Mouse (Mus musculus) adrenal gland, adult 8-10 months (tissue): ENCODE results near the gene Stk10. TPM values are rescaled to one million over a fixed set of nuclear protein-coding genes. Genes with fewer than 3 reads are reported as not detected.

Source experiments
- DNase-seq: peaks from one replicate; pipeline ENCODE4 v3.0.0; 2022
- total RNA-seq, 4 experiments: library from RNA; stranded (reverse); gene quantifications; 2 replicates each; pipeline ENCODE4 v1.2.4; 2022

Stk10 gene
- total RNA-seq, 4 experiments from 2014 or later, result 9.5 to 23.3 (median 14.9) TPM

DNA sequence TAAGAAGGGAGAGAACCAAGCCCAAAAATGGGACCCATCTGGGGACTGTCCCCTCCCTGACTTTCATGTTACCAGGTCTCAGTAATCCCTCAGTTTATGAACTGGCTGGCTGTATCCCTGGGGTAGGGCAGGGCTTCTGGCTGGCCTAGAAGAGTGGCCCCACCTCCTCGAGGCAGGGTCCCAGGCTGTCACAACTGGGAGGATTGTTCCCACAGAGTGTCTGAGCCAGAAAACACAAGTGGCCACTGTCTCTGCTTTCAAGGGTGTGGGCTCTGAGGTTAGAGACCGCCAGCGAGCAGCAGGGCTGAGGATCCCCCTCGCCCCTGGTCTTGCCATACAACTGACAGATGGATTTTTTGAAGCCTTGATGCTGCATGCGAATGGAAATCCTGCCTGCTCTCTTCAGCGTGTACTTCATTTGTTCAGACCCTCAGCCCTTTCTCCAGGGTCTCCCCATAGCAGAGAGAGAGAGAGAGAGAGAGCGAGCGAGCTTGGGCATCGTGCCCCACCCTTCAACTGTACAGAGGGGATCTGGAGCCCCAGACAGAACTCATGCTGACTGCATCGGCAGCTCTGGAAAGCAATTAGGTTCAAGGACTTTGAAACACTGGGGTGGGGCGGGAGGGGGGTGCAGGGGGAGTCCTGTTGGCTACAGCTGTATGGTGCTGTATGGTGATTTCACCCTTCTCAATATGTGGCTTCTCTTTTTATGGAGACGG is 18.6 kb downstream of the Stk10 start:
- DNase-seq, result no peak

DNA sequence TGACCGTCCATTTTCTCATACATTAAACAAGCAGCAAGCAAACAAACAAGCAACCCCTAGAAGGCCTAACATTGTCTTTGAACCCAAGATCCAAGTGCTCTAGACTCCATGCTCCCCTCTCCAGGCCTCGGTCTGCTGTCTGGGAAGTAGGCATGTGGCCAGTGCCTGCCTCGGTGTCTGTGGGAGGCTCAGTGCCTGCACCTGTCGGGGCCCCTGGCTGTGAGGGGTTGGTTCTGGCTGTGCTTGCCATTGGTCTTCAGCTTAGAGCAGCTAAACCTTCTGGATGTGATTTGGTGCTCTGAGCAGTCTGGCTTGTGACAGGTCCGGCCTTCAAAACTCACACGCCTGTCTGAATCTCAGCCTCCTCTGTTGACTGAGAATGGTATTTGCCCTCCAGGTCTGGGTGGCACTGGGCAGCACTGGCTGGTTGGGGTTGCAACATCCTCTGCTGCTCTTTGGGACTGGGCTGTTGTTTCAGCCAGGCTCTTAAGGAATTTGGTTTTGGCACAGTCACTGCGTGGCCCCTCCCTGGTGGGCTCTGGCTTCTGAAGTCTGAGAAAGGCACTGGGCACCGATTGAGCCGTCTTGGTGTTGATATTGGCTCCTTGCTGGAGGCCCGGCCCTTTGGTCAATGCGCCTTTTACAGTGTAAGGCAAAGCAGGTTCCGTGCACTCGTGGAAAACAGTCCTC is 19.4 kb downstream of the Stk10 start:
- DNase-seq, result no peak

DNA sequence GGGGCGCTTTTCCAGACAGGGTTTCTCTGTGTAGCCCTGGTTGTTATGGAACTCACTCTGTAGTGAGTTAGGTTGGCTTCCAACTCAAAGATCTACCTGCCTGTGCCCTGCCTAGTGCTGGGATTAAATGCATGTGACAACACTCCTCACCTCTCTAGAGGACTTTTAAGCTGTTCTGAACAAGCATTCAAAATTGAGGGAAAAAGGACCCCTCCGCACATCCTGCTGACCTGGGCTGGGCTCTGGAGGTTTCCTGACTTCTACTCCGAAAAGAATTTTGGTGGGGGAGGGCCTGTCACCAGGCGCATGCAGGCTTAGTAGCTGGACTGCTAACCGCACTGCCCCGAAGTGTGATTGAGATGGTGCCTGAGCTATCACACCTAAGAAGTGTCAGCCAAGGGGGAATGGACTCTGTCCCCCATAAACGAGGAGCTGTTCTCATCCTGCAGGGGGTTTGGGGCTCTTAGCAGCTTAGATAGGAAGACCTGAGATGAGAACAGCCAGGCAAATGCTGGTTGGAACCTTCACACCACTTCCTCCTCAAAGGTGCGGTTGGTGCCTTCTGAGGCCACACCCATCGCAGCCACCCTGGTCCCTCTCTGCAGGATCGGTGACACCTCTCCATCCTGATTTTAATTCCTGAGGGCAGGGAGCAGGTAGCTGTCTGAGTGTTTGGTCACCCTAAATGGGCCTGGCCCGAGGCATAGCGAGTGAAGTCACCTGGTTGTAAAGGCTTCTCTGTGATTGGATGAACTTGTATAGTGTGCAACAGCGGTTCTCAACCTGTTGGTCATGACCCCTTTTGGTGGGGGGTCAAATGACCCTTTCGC is 20.4 kb downstream of the Stk10 start:
- DNase-seq, result no peak

DNA sequence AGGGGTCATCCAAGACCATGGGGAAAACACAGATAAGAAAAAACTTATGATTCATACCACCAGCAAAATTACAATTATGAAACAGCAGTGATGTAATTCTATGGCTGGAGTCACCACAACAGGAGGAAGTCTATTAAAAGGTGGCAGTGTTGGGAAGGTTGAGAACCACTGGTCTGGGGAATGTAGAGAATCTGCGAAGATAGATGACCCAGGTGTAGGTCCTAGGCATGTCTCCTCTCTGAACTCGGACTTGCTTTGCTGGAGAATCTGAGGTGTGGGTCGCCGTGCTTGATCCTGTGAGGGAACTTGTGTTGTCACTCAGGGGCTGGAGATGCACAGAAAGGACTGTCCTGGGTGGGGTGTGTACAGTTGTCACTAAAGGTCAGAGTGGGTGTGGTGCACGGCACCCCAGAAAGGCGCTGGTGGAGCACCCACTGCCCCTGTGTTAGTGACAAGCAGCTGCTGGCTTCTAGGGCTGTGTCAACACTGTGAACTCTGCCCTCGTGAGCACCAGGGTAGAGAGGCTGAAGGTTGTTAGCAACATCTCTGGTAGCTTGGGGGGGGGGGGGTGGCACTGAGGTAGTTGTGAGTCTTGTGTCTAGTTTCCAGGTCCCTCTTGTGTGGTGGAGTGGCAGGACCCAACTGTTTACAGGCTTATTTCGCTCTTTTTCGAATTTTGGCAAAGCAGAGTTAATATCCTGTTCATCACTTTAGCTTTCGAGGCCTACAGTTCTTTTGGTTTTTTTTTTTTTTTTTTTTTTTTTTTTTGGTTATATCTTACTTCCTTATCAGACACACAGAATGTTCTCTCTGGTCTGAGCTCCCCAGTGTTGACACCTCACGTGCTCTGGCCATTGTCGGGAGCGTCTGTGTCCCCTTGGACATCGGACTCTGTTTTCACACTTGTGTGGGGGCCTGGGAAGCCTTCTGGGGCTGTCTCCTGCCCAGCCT is 21.3 kb downstream of the Stk10 start:
- DNase-seq, result no peak

DNA sequence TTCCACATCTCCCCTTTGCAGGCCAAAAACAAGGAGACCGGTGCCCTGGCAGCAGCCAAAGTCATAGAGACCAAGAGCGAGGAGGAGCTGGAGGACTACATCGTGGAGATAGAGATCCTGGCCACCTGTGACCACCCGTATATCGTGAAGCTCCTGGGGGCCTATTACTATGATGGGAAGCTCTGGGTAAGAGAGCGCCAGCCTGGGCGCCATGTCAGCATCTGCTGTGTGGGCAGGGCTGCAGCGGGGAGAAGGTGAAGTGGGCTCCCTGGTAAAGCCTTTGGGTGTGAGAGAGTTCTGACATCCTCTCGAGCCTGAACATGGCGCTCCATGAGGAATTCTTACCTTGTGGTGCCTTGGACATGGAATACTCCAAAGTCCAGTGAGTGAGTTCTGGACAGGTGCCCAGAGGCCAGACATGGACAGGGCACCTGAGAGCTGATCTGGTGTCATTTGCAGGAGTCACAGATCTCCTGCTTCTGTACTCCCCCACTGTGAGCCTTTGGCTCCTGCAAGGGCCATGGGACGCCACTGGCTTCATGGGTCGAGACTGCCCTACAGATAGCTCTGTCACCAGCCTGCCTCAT is 22.1 kb downstream of the Stk10 start:
- DNase-seq, result no peak

DNA sequence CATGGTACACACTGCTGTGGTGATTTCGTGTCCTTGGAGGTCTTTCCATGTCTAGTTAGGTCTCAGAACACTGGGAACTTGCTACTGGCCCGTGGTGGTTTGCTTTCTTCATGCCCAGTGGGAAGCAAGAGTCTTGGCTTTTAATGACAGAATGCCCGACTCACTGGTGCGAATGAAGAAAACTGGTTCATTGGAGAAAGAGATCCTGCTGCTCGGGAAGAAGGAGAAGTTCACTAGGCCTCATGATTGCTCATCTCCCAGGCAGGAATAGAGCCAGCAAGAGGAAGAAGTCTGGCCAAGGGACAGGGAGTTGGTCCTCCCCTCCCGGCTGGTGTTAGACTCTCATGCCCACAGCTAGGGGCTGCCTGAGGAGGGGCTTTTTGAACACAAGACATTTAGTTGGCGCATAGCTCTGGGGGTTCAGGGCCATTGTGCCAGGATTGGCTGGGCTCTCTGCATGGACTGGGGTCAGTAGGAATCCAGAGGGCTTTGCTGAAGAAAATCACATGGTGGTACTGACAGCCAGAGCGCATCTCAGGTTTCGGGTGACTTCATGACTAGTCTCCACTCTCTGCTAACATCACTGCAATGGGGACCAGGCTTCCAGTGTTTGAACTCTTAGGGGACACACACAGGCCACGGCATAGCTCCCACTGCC is 23.4 kb downstream of the Stk10 start:
- no peak for DNase-seq

DNA sequence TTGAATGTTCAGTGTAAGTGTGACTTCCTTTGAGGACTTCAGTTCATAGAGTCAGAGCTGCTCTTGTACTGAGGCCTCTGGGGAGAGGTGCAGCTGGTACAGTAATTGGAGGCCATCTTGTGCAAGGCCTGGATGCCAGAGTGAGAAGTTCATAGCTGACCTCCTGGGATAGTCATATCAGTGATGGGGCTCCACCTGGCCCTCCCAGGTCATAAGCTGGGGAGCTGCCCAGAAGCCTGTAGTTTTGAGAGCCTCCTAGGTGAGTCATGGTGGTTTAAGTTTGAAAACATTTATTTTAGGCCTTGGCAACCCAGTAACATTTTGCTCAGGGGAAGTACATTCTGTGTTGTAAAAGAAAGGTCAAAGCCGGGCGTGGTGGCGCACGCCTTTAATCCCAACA is 24.9 kb downstream of the Stk10 start:
- DNase-seq, result no peak

DNA sequence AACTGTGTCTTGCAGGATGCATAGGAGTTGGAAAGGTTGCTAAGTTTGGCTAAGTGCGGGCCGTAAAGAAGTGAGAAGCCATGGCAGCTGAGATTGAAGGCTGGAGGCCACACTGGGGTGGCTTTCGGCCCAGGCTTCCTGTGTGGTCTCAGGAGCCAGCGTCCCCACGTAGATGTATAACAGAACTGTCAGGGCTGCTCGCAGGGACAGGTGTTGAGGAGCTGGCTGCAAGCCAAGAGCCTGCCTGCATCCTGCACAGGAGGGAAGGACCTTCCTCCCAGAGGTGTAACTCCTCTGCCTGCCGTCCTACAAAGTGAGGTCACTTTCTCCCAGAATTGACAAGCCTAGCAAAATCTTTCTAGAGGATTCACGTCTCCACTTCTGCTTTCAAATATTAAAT is 25.6 kb downstream of the Stk10 start:
- DNase-seq, result no peak

DNA sequence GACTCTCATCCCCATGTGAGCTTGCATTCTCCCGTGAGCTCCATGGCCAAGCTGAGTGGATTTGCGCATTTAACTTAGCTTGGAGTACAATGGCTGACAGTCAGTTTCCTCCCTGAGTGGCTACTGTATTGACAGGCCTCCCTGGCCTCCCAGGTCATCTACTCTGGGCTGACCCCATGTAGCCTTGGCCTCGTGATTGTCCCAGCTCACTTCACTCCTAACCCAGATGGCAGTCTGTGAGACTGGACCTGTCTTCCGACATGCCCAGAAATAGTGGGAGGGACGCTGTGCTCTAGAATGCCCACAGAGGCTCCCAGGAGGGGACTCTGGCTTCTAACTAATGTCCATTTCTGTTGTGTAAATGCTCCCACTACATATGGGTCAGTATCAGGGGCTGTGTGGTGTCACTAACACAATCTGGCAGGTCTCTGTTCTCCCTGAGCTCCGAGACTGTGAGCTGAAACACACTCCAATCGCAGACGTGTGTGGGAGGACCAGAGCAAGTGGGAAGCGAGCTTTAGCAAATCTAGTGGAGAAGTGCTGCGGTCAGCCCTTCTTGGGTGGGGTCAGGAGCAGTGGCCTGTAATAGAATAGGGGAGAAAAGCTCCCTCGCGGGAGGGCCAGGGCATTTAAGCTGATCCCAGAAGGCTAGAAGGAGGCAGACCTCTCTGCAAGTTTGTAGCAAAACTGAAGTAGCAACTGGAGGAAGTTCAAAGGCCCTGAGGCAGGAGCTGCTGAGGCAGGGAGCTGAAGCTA is 27.1 kb downstream of the Stk10 start:
- DNase-seq, result no peak

DNA sequence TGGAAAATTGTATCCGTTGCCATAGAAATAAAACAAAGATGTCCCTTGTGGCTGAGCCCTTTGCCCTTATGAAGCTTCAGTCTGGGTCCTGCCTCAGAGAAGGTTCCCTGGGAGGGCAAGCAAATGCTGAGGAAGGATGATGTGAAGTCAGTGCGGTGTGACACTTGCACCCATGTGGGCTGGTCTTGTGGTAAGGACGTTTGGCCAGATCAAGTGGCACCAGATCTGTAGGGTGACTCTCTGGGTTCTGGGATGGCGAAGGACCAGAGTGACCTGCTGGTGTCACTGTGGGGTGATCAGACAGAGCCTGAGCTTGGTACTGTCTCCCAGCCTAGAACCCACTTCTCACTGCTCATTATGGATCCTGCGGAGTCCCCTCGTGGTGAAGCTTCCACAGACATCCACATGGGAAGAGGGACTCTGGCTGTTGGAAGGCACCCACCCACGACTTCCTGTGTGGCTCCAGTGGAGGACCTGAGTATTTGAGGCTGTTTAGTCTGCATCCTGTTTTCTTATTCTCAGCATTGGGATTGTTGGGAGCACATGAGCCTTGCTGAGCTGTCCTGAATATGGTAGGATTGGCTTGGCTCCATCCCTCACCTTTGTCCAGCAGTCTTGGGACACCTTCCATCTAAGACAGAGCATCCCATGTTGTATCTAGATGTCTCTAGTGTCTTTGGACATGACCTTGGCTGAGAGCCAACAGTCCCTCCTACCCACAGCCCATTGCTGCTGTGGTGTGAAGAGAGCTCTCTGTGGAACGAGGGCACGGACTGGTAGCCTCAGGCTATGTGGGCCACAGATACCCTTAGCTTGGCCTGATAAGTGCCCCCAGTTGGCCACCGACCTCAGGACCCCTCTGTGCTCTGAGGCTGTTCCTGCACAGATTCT is 28.6 kb downstream of the Stk10 start:
- no peak for DNase-seq

DNA sequence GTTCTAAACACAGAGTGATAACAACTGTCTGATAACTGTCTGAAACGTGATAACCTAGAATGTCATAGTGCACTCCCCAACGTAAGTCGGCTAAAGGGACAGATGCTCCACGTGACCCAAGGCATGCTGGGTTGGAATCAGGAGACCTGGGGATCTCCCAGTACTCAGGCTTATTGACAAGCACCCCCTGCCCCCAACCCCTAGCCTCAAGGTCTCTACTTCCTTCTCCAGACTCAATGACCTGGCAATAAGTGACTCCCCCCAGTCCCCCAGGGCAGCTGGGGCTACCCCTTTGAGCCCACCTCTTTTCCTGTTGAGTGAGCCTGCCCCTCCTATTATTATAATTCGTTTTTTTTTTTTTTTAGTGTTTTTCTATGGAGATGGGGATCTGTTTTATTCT is 29.6 kb downstream of the Stk10 start:
- no peak for DNase-seq

DNA sequence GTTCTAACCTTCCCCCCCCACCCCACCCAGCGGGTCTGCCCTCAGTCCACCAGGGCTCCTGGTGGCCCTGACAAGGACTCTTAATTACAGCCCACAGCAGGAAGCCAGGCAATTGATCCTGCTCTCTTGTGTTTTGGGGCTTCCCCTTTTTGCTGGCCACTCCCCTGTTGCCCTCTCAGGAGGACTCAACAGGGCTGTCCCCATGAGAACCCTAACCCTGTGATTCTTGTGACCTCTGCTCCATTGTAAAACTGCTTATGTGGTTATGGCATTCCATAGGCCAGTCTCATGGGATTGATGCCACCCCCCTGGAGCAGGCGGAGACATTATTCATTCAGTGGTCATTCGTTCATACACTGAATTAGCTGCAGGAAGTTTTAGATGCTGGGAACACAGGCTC is 30.6 kb downstream of the Stk10 start:
- DNase-seq, result no peak

DNA sequence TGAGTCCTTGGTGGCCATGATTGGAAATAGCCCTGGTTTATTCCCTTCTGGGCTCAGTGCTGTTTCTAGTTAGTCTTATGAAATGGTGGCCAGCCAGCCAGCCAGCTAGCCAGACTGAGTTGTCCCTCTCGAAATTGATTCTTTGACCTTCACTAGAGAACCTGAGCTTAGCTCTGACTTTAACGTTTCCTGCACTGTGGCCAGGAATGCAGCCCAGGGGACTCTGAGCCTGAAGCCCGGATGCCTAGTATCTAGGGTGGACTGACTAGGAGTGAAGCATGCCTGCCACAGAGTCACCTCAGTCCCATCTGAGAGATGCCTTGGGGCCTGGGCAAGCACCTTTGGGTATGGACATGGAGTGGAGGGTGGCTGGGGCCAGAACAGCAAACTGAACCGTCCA is 31.5 kb downstream of the Stk10 start:
- DNase-seq, result no peak

DNA sequence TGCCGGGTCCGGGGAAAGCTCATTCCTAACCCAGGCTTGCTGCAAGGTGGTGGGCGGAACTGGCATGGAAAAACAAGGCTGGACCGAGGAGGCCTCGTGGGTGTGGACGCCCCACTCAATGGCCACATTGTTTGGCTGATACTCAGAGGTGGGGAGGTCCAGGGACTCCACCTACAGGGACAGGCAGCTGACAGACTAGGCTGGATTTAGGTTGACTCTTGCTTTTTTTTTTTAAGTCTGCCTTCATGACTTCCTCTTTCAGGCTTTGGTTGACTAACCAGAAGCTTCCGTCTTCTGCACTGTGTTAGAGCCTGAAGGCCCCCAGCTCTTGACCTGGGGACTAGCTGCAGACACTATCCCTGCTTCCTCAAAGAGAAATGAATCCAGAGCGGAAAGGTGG is 32.0 kb downstream of the Stk10 start:
- no peak for DNase-seq

DNA sequence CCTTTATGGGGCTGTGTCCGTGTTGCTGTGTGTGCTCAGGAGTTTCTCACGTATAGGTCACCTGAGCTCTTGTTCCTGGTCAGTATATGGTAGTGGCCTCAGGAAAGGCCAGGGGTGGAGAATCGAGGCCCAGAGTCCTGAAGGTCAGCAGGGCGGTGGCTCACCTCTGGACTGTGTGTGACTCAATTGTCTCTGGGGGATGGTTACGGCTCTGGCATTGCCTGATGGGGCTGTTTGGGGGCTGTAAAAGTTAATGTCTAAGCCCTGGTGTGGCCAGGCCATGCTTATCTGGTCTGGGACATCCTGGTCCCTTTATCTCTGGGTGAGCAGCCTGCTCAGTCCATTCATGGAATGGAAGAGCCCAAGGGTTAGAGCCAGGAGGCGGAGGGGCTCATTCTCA is 33.1 kb downstream of the Stk10 start:
- no peak for DNase-seq

DNA sequence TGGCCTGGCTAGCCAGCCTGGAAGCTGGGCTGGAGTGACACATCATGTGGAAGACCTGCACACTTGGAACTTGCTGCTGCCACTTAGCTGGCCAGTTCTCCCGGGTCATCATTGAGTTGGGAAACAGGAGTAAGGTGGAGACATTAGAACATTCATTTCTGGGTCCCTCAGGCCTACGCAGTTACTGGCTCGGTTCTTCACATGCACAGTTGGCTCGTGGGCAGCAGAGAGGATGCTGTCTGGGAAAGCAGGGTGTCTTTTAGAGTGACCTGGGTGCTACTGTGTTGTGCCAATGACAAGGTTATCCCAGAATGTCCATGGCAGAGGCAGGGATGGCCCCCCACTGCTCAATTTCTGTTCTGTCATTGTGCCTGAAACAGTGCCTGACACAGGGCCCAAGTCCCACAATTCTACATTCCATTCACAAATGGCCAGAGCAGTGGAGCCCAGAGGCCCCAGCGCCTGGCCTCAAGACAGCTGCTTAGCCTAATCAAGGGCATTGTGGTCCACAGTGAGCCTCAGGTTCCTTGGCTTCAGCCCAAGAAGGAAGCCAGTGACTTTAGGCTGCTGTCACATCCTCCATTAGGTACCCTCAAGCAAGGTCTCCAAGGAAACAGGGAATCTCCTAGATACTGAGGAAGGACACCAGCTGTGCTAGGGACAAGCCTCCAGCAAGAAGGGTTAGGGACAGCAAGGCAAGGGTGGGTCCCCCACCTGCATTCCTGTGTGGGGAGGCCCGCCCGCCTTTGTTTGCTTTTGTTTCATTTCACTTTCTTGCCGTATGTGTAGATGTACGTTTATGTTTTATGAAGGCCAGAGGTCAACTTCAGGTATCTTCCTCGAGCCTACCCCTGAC is 34.1 kb downstream of the Stk10 start:
- DNase-seq, result no peak

DNA sequence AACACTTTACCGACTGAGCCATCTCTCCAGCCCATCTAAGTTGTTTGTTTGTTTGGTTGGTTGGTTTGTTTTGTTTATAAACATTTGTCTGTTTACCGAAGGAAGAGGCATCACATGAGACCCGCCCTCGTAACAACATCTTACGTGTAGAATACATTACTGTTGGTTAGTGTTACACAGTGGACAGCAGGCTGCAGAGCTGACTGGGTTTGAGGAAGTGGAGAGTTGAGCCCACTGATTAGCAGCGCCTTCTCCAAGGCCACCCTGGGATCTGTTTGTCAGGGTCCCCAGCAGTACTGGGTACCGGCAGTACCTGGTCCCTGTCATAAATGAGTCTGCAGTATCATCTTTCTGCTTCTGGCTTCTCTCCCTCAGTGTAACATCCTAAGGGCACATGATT is 35.0 kb downstream of the Stk10 start:
- no peak for DNase-seq

DNA sequence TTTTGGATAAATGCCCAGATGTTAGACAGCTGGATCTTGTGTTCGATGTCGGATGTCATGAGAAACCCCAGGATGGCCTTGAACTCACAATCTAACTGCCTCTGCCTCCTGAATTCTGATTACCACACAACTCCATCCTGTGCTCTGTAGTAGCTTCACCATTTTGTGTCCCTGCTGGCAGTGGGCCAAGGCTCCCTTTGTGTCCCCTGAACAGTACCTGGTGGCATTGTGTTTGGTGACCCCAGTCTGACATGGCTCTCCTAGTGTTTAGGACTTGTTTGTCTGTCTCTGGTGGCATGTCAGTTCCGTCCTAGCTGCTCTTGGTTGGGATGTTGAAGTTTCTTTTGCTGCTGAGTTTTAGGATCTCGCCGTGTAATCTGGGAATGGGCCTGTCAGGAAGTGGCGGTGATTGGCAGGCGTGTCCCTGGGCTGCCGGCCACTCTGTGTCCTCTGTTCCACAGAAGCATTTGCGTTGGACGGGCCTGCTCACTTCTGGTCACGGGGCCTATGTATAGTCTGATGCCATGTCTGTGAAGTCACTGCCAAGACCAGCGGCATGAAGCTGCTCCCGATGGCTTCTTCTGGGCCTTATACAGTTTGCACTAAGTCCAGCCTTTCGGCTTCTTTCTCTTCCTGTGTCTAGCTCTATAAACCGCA is 35.7 kb downstream of the Stk10 start:
- DNase-seq, result no peak
